Mouse (Mus musculus): ENCODE results near the gene Fbxl14.

The Fbxl14 gene

GRCm38 (mm10) chr6:119492630-119493014 lies 13.2 kb downstream of the Fbxl14 start:
- DNase-seq (ENCODE audit: low spot score in 2 of 2), result no peak

- no peak for DNase-seq (ENCODE audit: low spot score in 2 of 2)
Observed at GRCm38 (mm10) chr6:119499271-119499670, 19.8 kb downstream of the Fbxl14 start.

- DNase-seq (ENCODE audit: low spot score in 2 of 2), result no peak
Observed at GRCm38 (mm10) chr6:119500086-119500485, 20.6 kb downstream of the Fbxl14 start.

- DNase-seq (ENCODE audit: low spot score in 2 of 2), result no peak
Observed at GRCm38 (mm10) chr6:119502031-119502430, 22.6 kb downstream of the Fbxl14 start.

GRCm38 (mm10) chr6:119504756-119505155 lies 25.3 kb downstream of the Fbxl14 start:
- no peak for DNase-seq (ENCODE audit: low spot score in 2 of 2)

GRCm38 (mm10) chr6:119505525-119506225 lies 26.2 kb downstream of the Fbxl14 start:
- no peak for DNase-seq (ENCODE audit: low spot score in 2 of 2)

GRCm38 (mm10) chr6:119508221-119508620 lies 28.8 kb downstream of the Fbxl14 start:
- DNase-seq (ENCODE audit: low spot score in 2 of 2), result no peak

GRCm38 (mm10) chr6:119508634-119509375 lies 29.3 kb downstream of the Fbxl14 start:
- DNase-seq (ENCODE audit: low spot score in 2 of 2), result no peak

- DNase-seq (ENCODE audit: low spot score in 2 of 2), result no peak
Observed at GRCm38 (mm10) chr6:119509437-119510037, 30.1 kb downstream of the Fbxl14 start.

- DNase-seq (ENCODE audit: low spot score in 2 of 2), result no peak
Observed at GRCm38 (mm10) chr6:119512701-119513100, 33.2 kb downstream of the Fbxl14 start.

- DNase-seq (ENCODE audit: low spot score in 2 of 2), result no peak
Observed at GRCm38 (mm10) chr6:119513452-119513851, 34.0 kb downstream of the Fbxl14 start.

GRCm38 (mm10) chr6:119514085-119514484 lies 34.6 kb downstream of the Fbxl14 start:
- no peak for DNase-seq (ENCODE audit: low spot score in 2 of 2)

GRCm38 (mm10) chr6:119520731-119521130 lies 41.3 kb downstream of the Fbxl14 start:
- DNase-seq (ENCODE audit: low spot score in 2 of 2), result no peak

- DNase-seq (ENCODE audit: low spot score in 2 of 2), result peak; percentile 38 to 58
Observed at GRCm38 (mm10) chr6:119521482-119521900, 42.0 kb downstream of the Fbxl14 start.

- peak; percentile 48 to 49 for DNase-seq (ENCODE audit: low spot score in 2 of 2)
Observed at GRCm38 (mm10) chr6:119521931-119522391, 42.5 kb downstream of the Fbxl14 start.

- no peak for DNase-seq (ENCODE audit: low spot score in 2 of 2)
Observed at GRCm38 (mm10) chr6:119526498-119526897, 47.0 kb downstream of the Fbxl14 start.

- DNase-seq (ENCODE audit: low spot score in 2 of 2), result no peak
Observed at GRCm38 (mm10) chr6:119529659-119530058, 50.2 kb downstream of the Fbxl14 start.

Data from right cerebral cortex, adult 2 months (tissue).